Mouse (Mus musculus): ENCODE measurements around the gene Ebp. TPM values are rescaled to one million over a fixed set of nuclear protein-coding genes. Genes with fewer than 3 reads are reported as not detected.

Ebp gene
- 67.1 and 73.3 TPM in 2 replicates for polyA plus RNA-seq (2015; fragmentation: Nextera tagmentation; extraction: Ambion mirVana)

DNA sequence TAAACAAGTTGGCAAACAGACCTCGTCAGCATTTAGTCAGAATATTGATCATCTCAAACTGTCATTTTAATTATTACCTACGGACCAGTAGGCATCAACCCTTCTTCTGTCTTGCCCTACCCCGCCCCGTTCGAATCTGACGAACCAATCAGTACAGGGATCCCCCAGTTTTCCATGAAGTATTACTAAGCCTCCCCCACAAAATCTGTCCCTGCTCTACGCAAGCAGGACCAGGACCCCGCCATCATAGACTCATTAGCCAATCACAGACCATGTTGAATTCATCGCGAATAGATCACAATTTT lies at the start of gene Ebp:
Ebp (minus strand) TSS at position 94 of the 305 bp plus-strand sequence.
- no peaks in the 10 kb centered on the region for H3K4me1 ChIP-seq (replicated peaks; ENCODE audit: control insufficient read depth, insufficient read depth, low read length)
- peak within 1 kb of the TSS; percentile 61 for H3K4me3 ChIP-seq (ENCODE audit: low read depth, low read length)
- peak within 1 kb of the TSS; percentile 60; the same call in 1 of the 2 replicates for H3K27ac ChIP-seq (ENCODE audit: low read depth, low read length)
- WGBS = 26% methylated on average over 10 of the region's 10 CpGs
- H3K4me2 ChIP-seq (replicated peaks; ENCODE audit: low read depth) = peak within 1 kb of the TSS; percentile 73
- H3K36me3 ChIP-seq (ENCODE audit: control insufficient read depth, insufficient read depth) = no peaks in the 10 kb centered on the region
- no peaks in the 10 kb centered on the region for H3K9me3 ChIP-seq (ENCODE audit: control insufficient read depth)
- no peaks in the 10 kb centered on the region for H3K27me3 ChIP-seq (replicated peaks; ENCODE audit: control insufficient read depth, insufficient read depth, low read length)
- H3K9ac ChIP-seq (ENCODE audit: low read depth, low read length) = peak within 1 kb of the TSS; percentile 58
- 0 out of 2 replicates have a peak, but pooled peaks have one; percentile 17 for ATAC-seq
- TF ChIP-seq CTCF (IDR thresholded peaks at IDR 0.05; ENCODE audit: low read depth) = no peak

DNA sequence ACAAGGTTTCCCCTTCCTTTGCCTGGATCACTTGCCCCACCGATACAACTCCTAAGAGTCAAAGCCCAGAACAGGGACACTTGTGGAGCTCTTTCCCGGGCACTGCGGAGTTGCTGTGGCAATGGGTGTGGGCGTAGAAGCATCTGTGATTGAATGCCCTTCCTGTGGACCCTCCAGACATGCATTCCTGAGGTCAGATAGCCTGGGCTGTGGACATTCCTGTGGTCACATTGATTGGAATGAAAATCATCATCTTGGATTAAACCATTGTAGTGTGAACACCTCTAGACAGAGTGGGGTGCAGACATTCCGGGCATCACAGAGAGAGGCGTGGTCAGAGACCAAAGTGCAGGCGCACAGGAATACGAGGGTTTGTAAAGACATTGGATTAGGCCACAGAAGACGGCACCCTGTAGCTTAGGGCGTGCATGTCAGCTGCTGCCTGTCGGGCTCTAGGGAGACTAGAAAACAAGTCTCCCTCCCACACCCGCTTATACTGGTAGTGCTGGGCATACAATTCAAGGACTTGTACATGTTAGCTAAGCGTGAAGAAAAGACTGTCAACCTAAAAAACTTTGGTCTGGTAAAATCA lies 45.6 kb upstream of the Ebp start:
- Histone ChIP-seq H3K9ac (ENCODE audit: low read depth, low read length) (no peak overlapping the region), H3K9me3 (ENCODE audit: control insufficient read depth) (no peaks in the 10 kb centered on the region), H3K36me3 (ENCODE audit: control insufficient read depth, insufficient read depth) (no peaks in the 10 kb centered on the region), H3K27ac (ENCODE audit: low read depth, low read length) (no peak overlapping the region), H3K4me2 (replicated peaks; ENCODE audit: low read depth) (no peak overlapping the region), H3K4me1 (replicated peaks; ENCODE audit: control insufficient read depth, insufficient read depth, low read length) (no peaks in the 10 kb centered on the region), H3K4me3 (ENCODE audit: low read depth, low read length) (no peak overlapping the region), H3K27me3 (replicated peaks; ENCODE audit: control insufficient read depth, insufficient read depth, low read length) (no peaks in the 10 kb centered on the region)
- ATAC-seq = no peak
- WGBS = 67% methylated on average over 13 of the region's 13 CpGs
- no peak for TF ChIP-seq CTCF (IDR thresholded peaks at IDR 0.05; ENCODE audit: low read depth)

DNA sequence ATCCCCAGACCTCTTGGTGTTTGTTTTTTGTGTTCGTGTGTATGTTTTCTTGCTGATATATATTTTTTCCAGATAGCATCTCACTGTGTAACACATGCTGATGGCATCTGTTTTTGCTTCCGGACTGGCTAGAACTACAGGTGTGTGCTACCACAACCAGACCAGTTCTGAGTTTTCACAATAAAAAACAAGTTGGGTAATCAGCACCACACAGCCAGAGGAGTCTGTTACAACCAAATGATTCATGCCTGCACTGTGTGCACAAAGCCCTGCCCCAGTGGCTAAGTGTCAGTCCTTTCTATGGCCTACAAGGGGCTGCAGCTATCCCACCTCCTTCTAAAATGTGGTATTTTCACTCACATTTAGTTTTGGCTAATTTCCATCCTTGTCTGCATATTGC lies 43.4 kb upstream of the Ebp start:
- no peaks in the 10 kb centered on the region for H3K9me3 ChIP-seq (ENCODE audit: control insufficient read depth)
- H3K36me3 ChIP-seq (ENCODE audit: control insufficient read depth, insufficient read depth) = no peaks in the 10 kb centered on the region
- ATAC-seq = no peak
- H3K4me3 ChIP-seq (ENCODE audit: low read depth, low read length) = no peak overlapping the region
- H3K4me2 ChIP-seq (replicated peaks; ENCODE audit: low read depth) = no peak overlapping the region
- TF ChIP-seq CTCF (IDR thresholded peaks at IDR 0.05; ENCODE audit: low read depth) = no peak
- 91% methylated on average over 2 of the region's 2 CpGs for WGBS
- H3K4me1 ChIP-seq (replicated peaks; ENCODE audit: control insufficient read depth, insufficient read depth, low read length) = no peaks in the 10 kb centered on the region
- H3K27ac ChIP-seq (ENCODE audit: low read depth, low read length) = no peak overlapping the region
- H3K27me3 ChIP-seq (replicated peaks; ENCODE audit: control insufficient read depth, insufficient read depth, low read length) = no peaks in the 10 kb centered on the region
- H3K9ac ChIP-seq (ENCODE audit: low read depth, low read length) = no peak overlapping the region

DNA sequence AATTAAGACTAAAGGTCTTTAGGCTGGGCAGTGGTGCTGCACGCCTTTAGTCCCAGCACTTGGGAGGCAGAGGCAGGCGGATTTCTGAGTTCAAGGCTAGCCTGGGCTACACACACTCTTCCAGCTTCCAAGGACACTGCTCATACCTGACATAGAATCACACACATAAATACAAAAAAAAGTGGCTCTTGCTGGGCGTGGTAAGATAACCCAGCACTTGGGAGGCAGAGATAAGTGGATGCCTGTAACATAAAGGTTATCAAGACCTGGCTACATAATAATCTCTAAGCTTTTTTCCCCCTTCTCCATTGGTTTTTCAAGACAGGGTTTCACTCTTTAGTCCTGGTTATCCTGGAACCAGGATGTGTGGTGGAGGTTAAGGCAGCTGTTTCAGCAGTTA lies 40.3 kb upstream of the Ebp start:
- WGBS = 79% methylated on average over 3 of the region's 3 CpGs
- ATAC-seq = no peak
- H3K27me3 ChIP-seq (replicated peaks; ENCODE audit: control insufficient read depth, insufficient read depth, low read length) = no peaks in the 10 kb centered on the region

DNA sequence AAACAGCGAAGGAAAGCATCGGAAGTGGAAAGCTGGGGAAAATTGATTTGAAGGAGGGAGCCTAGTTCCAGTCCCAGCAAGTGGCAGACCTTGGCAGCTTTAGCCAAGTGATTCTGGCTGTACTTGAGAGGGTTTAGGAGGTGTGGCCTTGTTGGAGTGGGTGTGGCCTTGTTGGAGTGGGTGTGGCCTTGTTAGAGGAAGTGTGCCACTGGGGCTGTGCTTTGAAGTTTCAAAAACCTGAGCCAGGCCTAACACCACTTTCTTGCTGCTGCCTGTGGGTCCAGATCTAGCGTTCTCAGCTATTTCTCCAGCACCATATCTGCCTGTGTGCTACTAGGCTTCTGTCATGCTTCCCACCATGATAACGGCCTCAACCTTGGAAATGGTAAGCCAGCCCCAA lies 37.0 kb upstream of the Ebp start:
- H3K27ac ChIP-seq (ENCODE audit: low read depth, low read length) = no peak overlapping the region
- H3K4me1 ChIP-seq (replicated peaks; ENCODE audit: control insufficient read depth, insufficient read depth, low read length) = no peaks in the 10 kb centered on the region
- no peak for TF ChIP-seq CTCF (IDR thresholded peaks at IDR 0.05; ENCODE audit: low read depth)
- H3K27me3 ChIP-seq (replicated peaks; ENCODE audit: control insufficient read depth, insufficient read depth, low read length) = no peaks in the 10 kb centered on the region
- ATAC-seq = no peak
- 77% methylated on average over 4 of the region's 4 CpGs for WGBS
- H3K4me3 ChIP-seq (ENCODE audit: low read depth, low read length) = no peak overlapping the region
- no peak overlapping the region for H3K9ac ChIP-seq (ENCODE audit: low read depth, low read length)
- no peaks in the 10 kb centered on the region for H3K9me3 ChIP-seq (ENCODE audit: control insufficient read depth)
- no peak overlapping the region for H3K4me2 ChIP-seq (replicated peaks; ENCODE audit: low read depth)
- H3K36me3 ChIP-seq (ENCODE audit: control insufficient read depth, insufficient read depth) = no peaks in the 10 kb centered on the region

More for the DNA sequence above, 40.3 kb upstream of the Ebp start:
- H3K4me3 ChIP-seq (ENCODE audit: low read depth, low read length) = no peak overlapping the region
- no peak for TF ChIP-seq CTCF (IDR thresholded peaks at IDR 0.05; ENCODE audit: low read depth)
- no peaks in the 10 kb centered on the region for H3K36me3 ChIP-seq (ENCODE audit: control insufficient read depth, insufficient read depth)
- H3K27ac ChIP-seq (ENCODE audit: low read depth, low read length) = no peak overlapping the region
- no peak overlapping the region for H3K9ac ChIP-seq (ENCODE audit: low read depth, low read length)
- no peaks in the 10 kb centered on the region for H3K9me3 ChIP-seq (ENCODE audit: control insufficient read depth)
- H3K4me2 ChIP-seq (replicated peaks; ENCODE audit: low read depth) = no peak overlapping the region
- H3K4me1 ChIP-seq (replicated peaks; ENCODE audit: control insufficient read depth, insufficient read depth, low read length) = no peaks in the 10 kb centered on the region

DNA sequence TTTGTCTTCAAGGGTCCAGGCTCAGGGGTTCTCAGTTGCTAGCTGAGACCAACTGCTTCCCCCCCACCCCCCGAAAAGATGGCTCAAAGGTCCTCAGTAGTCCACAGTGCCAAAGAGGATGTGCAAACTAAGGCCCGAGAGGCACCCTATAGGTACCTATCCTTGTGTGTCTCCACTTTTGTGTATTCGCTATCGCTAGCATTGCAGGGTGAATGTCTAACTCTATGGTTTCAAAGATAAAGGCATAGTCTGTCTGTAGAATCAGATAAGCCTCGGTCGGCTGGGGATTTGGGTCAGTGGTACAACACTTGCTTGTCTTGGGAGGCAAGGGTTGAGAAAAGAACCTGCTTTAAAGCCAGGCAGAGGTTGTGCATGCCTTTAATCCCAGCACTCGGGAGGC lies 30.2 kb upstream of the Ebp start:
- no peak for TF ChIP-seq CTCF (IDR thresholded peaks at IDR 0.05; ENCODE audit: low read depth)
- H3K36me3 ChIP-seq (ENCODE audit: control insufficient read depth, insufficient read depth) = no peaks in the 10 kb centered on the region
- H3K9me3 ChIP-seq (ENCODE audit: control insufficient read depth) = no peaks in the 10 kb centered on the region
- no peaks in the 10 kb centered on the region for H3K27me3 ChIP-seq (replicated peaks; ENCODE audit: control insufficient read depth, insufficient read depth, low read length)
- no peak overlapping the region for H3K9ac ChIP-seq (ENCODE audit: low read depth, low read length)
- no peak overlapping the region for H3K4me3 ChIP-seq (ENCODE audit: low read depth, low read length)
- H3K4me1 ChIP-seq (replicated peaks; ENCODE audit: control insufficient read depth, insufficient read depth, low read length) = no peaks in the 10 kb centered on the region
- no peak for ATAC-seq
- no peak overlapping the region for H3K27ac ChIP-seq (ENCODE audit: low read depth, low read length)
- 82% methylated on average over 7 of the region's 7 CpGs for WGBS
- H3K4me2 ChIP-seq (replicated peaks; ENCODE audit: low read depth) = no peak overlapping the region
